Mouse (Mus musculus): ENCODE data around the gene Jdp2. TPM values are rescaled to one million over a fixed set of nuclear protein-coding genes. Genes with fewer than 3 reads are reported as not detected.
A peak's percentile ranks its signal among the peaks of the same experiment; 100 is the strongest.

Jdp2 gene
- 10 to 100 TPM; 28.2 to 39.7 TPM for total RNA-seq (2021)

DNA sequence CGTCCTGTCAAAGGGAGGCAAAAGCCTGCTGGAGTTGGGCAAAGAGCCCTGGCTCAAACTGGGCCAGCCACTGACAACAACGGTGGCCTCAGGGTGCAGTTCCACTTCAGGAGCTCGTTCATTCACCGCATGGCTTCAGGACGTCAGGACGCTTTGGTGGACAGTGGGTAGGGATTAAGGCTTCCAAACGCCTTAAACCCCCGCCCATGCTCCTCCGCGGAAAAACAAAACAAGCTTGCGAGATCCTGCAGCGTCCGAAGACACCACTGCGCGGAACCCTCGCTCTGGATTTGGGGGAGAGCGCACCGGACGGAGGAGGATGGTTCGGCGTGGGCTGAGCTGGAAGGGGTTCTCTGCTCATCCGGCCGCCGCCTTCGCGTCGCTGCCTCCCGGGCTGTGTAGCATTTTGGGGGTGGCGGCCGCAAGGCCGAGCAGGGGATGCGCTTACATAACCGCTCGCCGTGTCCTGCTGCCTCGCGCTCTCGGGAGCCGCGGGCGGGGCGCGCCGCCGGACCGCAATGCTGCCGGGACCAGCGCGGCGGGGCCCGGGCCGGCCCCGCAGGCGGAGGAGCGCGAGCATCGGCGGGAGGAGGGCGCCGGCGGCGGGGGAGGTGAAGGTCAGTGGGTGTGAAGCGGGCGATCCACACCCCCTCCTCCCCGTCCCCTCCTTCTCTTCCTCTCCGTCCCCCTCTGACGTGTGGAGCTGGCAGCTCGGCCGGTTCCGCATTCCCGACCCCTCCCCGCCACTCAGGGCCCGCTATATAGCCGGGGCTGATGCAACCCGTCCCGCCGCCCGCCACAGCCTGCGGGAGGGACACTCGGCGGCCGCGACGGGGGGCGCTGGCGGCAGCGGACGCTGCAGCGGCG is at the start of gene Jdp2:
Jdp2 (plus strand) TSS at position 417 of the 867 bp plus-strand sequence.
- DNase-seq (ENCODE audit: extremely low spot score in 1 of 2, low spot score in 2 of 2): peak; percentile 70 to 94
- intact Hi-C loops (cut with DNase I): no loop called here

- no peak for DNase-seq (ENCODE audit: extremely low spot score in 1 of 2, low spot score in 2 of 2)
- intact Hi-C loops (cut with DNase I): no loop called here
These were observed 49.2 kb upstream of the Jdp2 start for GRCm38 (mm10) chr12:85549661-85550060.

DNA sequence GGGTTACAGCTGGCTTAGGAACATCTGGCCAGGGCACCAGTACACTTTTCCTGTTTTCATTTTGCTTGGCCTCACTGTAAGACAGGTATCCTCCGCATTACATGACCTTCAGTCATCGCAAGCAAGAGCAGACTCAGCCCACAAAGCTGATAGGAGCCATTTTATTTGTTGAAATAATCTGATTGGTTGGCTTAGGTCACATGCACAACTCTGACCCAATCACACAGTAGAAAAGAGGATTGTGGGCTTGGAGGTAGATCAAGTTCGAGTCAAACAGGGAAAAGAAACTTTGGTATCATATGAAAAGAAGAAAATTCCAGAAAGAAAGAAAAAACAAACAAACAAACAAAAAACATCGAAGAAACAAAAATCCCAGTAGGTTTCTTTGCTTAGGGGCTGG is 48.4 kb upstream of the Jdp2 start:
- DNase-seq (ENCODE audit: extremely low spot score in 1 of 2, low spot score in 2 of 2): no peak
- intact Hi-C loops (cut with DNase I): no loop called here

DNA sequence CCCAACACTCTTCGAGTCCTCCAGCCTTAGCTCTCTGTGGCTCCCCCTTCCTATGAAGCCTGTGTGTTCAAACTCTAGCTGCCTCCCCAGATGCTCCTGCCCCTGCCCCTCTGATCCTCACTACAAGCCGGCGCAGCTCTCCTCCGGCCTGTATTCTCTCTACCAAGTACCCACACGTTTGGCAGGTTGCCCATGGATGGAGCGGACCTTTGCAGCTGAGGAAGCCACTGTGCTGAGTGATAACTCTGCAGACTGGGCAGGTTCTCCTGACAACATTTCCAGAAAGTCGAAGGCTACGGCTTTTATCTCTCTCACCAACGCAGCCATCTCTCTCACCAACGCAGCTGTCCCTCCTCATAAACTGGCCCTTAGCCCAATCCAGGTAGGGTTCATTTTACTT is 39.5 kb upstream of the Jdp2 start:
- peak in 1 of 2 experiments; percentile 48 for DNase-seq (ENCODE audit: extremely low spot score in 1 of 2, low spot score in 2 of 2)
- intact Hi-C loops (cut with DNase I): no loop called here

DNA sequence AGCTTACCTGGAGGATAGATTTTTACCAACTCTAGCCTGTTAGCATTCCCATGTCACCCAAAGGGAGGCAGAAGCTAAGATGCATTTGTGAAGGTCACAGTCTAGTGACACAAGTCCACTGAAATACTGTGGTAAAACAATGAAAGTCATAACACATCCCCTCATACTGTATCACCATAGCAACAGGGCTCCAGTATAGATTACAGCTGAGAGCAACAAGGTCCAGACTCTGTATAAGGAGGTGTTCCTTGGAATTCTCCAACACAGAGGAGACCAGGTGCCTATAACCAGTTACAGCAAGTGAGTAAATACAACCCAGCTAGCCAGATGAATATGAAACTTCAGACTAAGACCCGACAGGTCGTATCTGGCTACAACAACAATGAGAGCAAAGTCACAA is 33.4 kb upstream of the Jdp2 start:
- DNase-seq (ENCODE audit: extremely low spot score in 1 of 2, low spot score in 2 of 2): no peak
- intact Hi-C loops (cut with DNase I): no loop called here

GRCm38 (mm10) chr12:85568298-85568697 is 30.5 kb upstream of the Jdp2 start:
- intact Hi-C loops (cut with DNase I): no loop called here
- DNase-seq (ENCODE audit: extremely low spot score in 1 of 2, low spot score in 2 of 2): no peak

- intact Hi-C loops (cut with DNase I): no loop called here
- peak in 1 of 2 experiments; percentile 25 for DNase-seq (ENCODE audit: extremely low spot score in 1 of 2, low spot score in 2 of 2)
These were observed 29.3 kb upstream of the Jdp2 start for GRCm38 (mm10) chr12:85569393-85570157.

- DNase-seq (ENCODE audit: extremely low spot score in 1 of 2, low spot score in 2 of 2): no peak
- intact Hi-C loops (cut with DNase I): no loop called here
These were observed 28.7 kb upstream of the Jdp2 start for GRCm38 (mm10) chr12:85570158-85570540.

- DNase-seq (ENCODE audit: extremely low spot score in 1 of 2, low spot score in 2 of 2): peak; percentile 43 to 59
- intact Hi-C loops (cut with DNase I): no loop called here
These were observed 27.5 kb upstream of the Jdp2 start for GRCm38 (mm10) chr12:85571312-85571711.

- DNase-seq (ENCODE audit: extremely low spot score in 1 of 2, low spot score in 2 of 2): peak; percentile 49 to 81
- intact Hi-C loops (cut with DNase I): no loop called here
These were observed 26.8 kb upstream of the Jdp2 start for GRCm38 (mm10) chr12:85572047-85572475.

DNA sequence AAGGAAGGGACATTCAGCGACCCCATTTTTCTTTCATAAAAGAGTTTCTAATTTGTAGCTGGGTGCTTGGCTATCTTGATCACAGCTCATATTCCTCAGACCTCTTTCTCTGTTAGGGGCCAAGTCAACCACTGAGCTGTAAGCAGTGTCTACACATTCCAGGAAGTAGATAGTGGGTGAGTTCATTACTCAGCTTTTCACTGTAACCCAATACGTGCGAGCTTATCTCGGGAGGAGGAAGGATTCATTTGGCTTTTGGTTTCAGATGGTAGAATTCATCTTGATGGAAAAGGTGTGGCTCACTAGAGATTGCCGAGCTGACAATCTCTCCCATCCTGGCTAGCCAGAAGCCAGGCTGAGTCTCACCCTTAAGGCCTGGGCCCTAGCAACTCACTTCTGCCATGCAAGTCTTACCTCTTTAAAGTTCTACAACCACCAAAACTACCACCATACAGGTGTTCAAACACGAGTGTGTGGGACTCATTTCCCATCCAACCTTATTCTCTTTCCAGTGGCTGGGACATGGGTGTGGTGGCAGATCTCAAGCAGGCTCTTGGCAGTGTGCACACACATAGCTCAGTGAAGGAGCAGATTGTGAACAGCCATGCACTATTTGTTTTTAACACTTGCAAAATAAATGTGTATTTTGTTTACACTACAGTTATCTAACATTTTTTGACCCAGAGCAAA is 23.9 kb upstream of the Jdp2 start:
- no peak for DNase-seq (ENCODE audit: extremely low spot score in 1 of 2, low spot score in 2 of 2)
- intact Hi-C loops (cut with DNase I): no loop called here

DNA sequence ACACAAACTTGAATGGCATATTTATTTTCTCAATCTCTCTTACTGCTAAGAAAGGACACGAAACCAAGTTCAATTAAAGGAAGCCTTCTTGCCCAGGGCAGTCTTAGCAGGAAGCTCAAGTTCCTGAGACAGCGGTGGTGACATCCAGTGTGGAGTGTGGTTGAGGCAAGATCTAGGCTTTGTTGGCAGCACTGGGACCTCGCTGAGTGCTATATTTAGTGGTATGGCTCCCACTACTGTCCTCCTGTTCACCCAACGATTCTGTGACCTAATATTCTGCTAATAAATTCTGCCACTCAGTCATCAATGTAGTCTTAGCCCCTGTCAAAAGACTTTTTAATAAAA is 23.4 kb upstream of the Jdp2 start:
- intact Hi-C loops (cut with DNase I): no loop called here
- no peak for DNase-seq (ENCODE audit: extremely low spot score in 1 of 2, low spot score in 2 of 2)

DNA sequence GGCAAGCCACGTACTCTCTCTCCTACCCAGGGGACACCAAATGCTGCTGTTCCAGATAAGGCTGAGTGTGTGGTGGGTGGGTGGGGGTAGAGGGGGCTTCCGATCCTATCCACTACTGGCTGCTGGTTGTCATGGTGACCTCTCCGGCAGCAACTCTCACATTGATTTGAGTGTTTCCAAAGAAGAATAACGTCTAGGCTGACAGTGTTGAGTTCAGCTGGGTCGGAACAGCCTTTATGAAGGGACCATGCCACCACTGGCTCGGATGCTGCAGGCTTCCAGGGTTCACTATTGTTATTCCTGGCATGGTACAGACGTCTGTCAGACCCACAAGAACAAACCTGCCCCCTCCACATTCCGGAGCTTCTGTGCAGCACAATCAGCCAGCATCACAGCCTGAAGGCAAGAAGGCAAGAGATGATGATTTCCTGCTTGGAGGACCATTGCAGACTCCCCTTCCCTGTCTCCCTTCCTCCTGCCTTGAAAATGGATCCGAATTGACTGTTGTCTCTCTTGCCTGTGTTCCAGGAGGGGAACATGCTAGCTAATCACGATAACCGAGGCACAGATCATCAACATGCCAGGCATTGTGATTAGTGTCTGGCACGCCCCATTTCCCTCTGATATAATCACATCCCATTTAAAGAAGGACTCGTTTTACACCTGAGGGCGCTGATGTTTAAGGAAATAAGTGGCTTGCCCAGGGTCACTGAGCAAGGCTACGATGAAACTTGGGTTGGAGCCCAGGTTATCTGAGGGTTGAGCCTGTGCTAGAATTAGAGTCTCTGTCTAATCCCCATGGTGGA is 17.4 kb upstream of the Jdp2 start:
- intact Hi-C loops (cut with DNase I): no loop called here
- no peak for DNase-seq (ENCODE audit: extremely low spot score in 1 of 2, low spot score in 2 of 2)

DNA sequence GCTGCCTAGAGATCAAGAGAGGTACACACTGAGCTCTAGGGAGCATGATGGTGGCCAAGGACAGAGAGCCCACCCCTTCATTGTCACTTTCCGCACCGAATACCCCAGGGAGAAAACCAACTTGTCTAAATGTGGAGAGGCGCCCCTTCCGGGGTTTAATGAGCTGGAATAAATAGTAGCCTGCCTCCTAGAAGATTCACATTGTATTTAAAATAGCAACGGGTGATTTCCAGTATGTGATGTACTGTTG is 16.8 kb upstream of the Jdp2 start:
- no peak for DNase-seq (ENCODE audit: extremely low spot score in 1 of 2, low spot score in 2 of 2)
- intact Hi-C loops (cut with DNase I): no loop called here

- intact Hi-C loops (cut with DNase I): no loop called here
- DNase-seq (ENCODE audit: extremely low spot score in 1 of 2, low spot score in 2 of 2): no peak
These were observed 13.0 kb upstream of the Jdp2 start for GRCm38 (mm10) chr12:85585761-85586258.

- intact Hi-C loops (cut with DNase I): no loop called here
- DNase-seq (ENCODE audit: extremely low spot score in 1 of 2, low spot score in 2 of 2): no peak
These were observed 8.9 kb upstream of the Jdp2 start for GRCm38 (mm10) chr12:85589870-85590382.

- intact Hi-C loops (cut with DNase I): no loop called here
- no peak for DNase-seq (ENCODE audit: extremely low spot score in 1 of 2, low spot score in 2 of 2)
These were observed 5.9 kb upstream of the Jdp2 start for GRCm38 (mm10) chr12:85592943-85593342.

DNA sequence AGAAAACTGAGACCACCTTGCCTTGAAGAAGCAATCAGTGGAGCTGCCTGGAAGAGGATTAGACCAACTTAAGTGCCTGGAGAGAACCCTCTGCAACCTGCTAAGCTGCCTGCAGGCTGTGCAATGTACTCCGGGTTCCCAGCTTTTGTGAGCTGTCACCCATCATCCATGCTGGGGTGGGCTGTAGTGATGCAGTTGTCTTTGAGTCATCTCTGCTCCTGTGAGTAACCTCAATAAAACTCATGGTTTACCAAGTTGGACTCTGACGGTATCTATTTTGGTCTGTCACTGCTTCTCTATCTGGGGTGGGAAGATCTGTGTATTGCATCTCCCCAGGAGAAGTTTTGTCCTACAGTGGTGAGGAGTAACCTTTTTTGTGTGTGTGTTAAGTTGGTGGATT is 4.4 kb upstream of the Jdp2 start:
- DNase-seq (ENCODE audit: extremely low spot score in 1 of 2, low spot score in 2 of 2): no peak
- intact Hi-C loops (cut with DNase I): no loop called here

GRCm38 (mm10) chr12:85598053-85598452 is 774 bp upstream of the Jdp2 start:
- intact Hi-C loops (cut with DNase I): no loop called here

More at GRCm38 (mm10) chr12:85598053-85598452, 774 bp upstream of the Jdp2 start:
- DNase-seq (ENCODE audit: extremely low spot score in 1 of 2, low spot score in 2 of 2): no peak

Data from left cerebral cortex, postnatal 10 days (tissue).